Mouse (Mus musculus) ES-E14 (cell line): ENCODE measurements around the gene Chd4. TPM values are rescaled to one million over a fixed set of nuclear protein-coding genes. Genes with fewer than 3 reads are reported as not detected.

ENCODE experiments used
- DNase-seq: peaks from one replicate; pipeline ENCODE4 v3.0.0-alpha.2; 2013; ENCODE audit warnings: low read depth, low spot score
- H3K27ac ChIP-seq: 2 replicates; pipeline ENCODE4 v1.5.1; 2012; ENCODE audit warnings: low read depth, mild to moderate bottlenecking, low read length, moderate library complexity, mixed read lengths; ENCODE audit not compliant: poor library complexity, insufficient read depth, severe bottlenecking
- H3K36me3 ChIP-seq: 2 replicates; pipeline ENCODE4 v1.6.1; 2012; ENCODE audit warnings: mild to moderate bottlenecking, low read length, moderate library complexity, mixed read lengths; ENCODE audit not compliant: control insufficient read depth, poor library complexity, insufficient read depth, severe bottlenecking
- H3K4me1 ChIP-seq, 2 experiments: fragments of 150-350 bp in 1 of 2; sonication (generic) in 1 of 2; 2 replicates each; pipeline ENCODE4 v1.6.1; 2012; ENCODE audit warnings: low read length in 2 of 2, mild to moderate bottlenecking in 1 of 2, mixed read lengths in 1 of 2; ENCODE audit not compliant: control insufficient read depth in 2 of 2, insufficient read depth in 2 of 2, poor library complexity in 1 of 2
- H3K4me3 ChIP-seq, 2 experiments: fragments of 150-350 bp in 1 of 2; sonication (generic) in 1 of 2; 2 replicates each; pipeline ENCODE4 v1.5.1; 2012; ENCODE audit warnings: low read length in 2 of 2, low read depth in 1 of 2, mild to moderate bottlenecking in 1 of 2, mixed read lengths in 1 of 2; ENCODE audit not compliant: insufficient read depth in 1 of 2, poor library complexity in 1 of 2, severe bottlenecking in 1 of 2
- H3K9ac ChIP-seq: 2 replicates; pipeline ENCODE4 v1.6.1; 2012; ENCODE audit warnings: low read depth, mild to moderate bottlenecking, low read length, mixed read lengths; ENCODE audit not compliant: poor library complexity, insufficient read depth, severe bottlenecking
- H3K9me3 ChIP-seq: fragments of 150-350 bp; sonication (generic); 2 replicates; pipeline ENCODE4 v1.6.1; 2012; ENCODE audit warnings: low read depth, mild to moderate bottlenecking, low read length; ENCODE audit not compliant: control insufficient read depth, insufficient read depth
- CHD2 ChIP-seq: IDR thresholded peaks from 2 replicates; pipeline ENCODE4 v1.6.1; 2014; ENCODE audit warnings: mild to moderate bottlenecking, low read depth, low read length, inconsistent platforms
- HCFC1 ChIP-seq: IDR thresholded peaks from 2 replicates; pipeline ENCODE4 v1.6.1; 2012; ENCODE audit warnings: low read length, inconsistent platforms, borderline replicate concordance; ENCODE audit not compliant: insufficient read depth
- MAFK ChIP-seq: IDR thresholded peaks from 2 replicates; pipeline ENCODE4 v1.6.1; 2014; ENCODE audit warnings: mild to moderate bottlenecking, low read depth, low read length, inconsistent platforms; ENCODE audit not compliant: insufficient read depth
- ZC3H11A ChIP-seq: IDR thresholded peaks from 2 replicates; pipeline ENCODE4 v1.6.1; 2012; ENCODE audit warnings: low read depth, mild to moderate bottlenecking, inconsistent platforms, low read length, borderline replicate concordance
- ZNF384 ChIP-seq: IDR thresholded peaks from 2 replicates; pipeline ENCODE4 v1.6.1; 2012; ENCODE audit warnings: low read depth, low read length, inconsistent platforms
- in situ Hi-C, 2 experiments: fragments of 600-800 bp; cut with MboI; formaldehyde crosslinking; loops; one replicate each; pipeline ENCODE4 v1.15.1; 2025; ENCODE audit warnings: low sequenced_read_pairs in 2 of 2, inconsistent platforms in 1 of 2; ENCODE audit not compliant: unreplicated experiment in 2 of 2
- total RNA-seq: library from RNA; depleted of rRNA; stranded (reverse); fragments of 300-350 nt; gene quantifications from 2 replicates; pipeline ENCODE4 v1.2.3, GENCODE M21; 2012

The Chd4 gene
- total RNA-seq, 1 experiment, result 344 TPM

- TF ChIP-seq CHD2 (no peak), HCFC1 (no peak), MAFK (no peak), ZNF384 (no peak), ZC3H11A (no peak)
Observed at GRCm38 (mm10) chr6:125145479-125145951, 49.7 kb downstream of the Chd4 start.

GRCm38 (mm10) chr6:125146148-125146547 lies 50.4 kb downstream of the Chd4 start:
- peaks cover 4 to 20% of the 10 kb centered on the region in 2 experiments; a peak in 2 of 4 replicates for H3K4me1 ChIP-seq
- in situ Hi-C loops, result no loop called here
- no peak for DNase-seq
- no peak overlapping the region for H3K9ac ChIP-seq
- TF ChIP-seq ZC3H11A (no peak), CHD2 (no peak), ZNF384 (no peak), HCFC1 (no peak), MAFK (no peak)
- H3K4me3 ChIP-seq, result peak overlapping the region; percentile 10 to 83; a peak in 2 of 4 replicates
- H3K9me3 ChIP-seq, result no peaks in the 10 kb centered on the region
- H3K36me3 ChIP-seq, result peaks cover 24% of the 10 kb centered on the region
- H3K27ac ChIP-seq, result no peak overlapping the region

More at GRCm38 (mm10) chr6:125145479-125145951, 49.7 kb downstream of the Chd4 start:
- peak overlapping the region; percentile 78 for H3K9ac ChIP-seq
- H3K4me1 ChIP-seq, result peaks cover 4 to 19% of the 10 kb centered on the region in 2 experiments; a peak in 2 of 4 replicates
- peaks cover 30% of the 10 kb centered on the region for H3K36me3 ChIP-seq
- H3K27ac ChIP-seq, result no peak overlapping the region; the same call in 1 of the 2 replicates
- H3K4me3 ChIP-seq, result peak overlapping the region; percentile 78 to 83
- DNase-seq, result no peak
- in situ Hi-C loops, result no loop called here
- H3K9me3 ChIP-seq, result no peaks in the 10 kb centered on the region

- TF ChIP-seq ZC3H11A (no peak), MAFK (no peak), HCFC1 (no peak), CHD2 (no peak), ZNF384 (no peak)
- Histone ChIP-seq H3K9ac (no peak overlapping the region), H3K4me1 (peaks cover 4 to 25% of the 10 kb centered on the region in 2 experiments; a peak in 2 of 4 replicates), H3K36me3 (peaks cover 17% of the 10 kb centered on the region), H3K27ac (no peak overlapping the region), H3K9me3 (no peaks in the 10 kb centered on the region), H3K4me3 (no peak overlapping the region)
- DNase-seq, result no peak
- in situ Hi-C loops, result no loop called here
Observed at GRCm38 (mm10) chr6:125146797-125147196, 51.0 kb downstream of the Chd4 start.

GRCm38 (mm10) chr6:125147329-125147728 lies 51.5 kb downstream of the Chd4 start:
- Histone ChIP-seq H3K4me1 (peaks cover 4 to 26% of the 10 kb centered on the region in 2 experiments; a peak in 2 of 4 replicates), H3K9me3 (no peaks in the 10 kb centered on the region), H3K27ac (no peak overlapping the region), H3K4me3 (no peak overlapping the region), H3K36me3 (peaks cover 12% of the 10 kb centered on the region), H3K9ac (no peak overlapping the region; the same call in 1 of the 2 replicates)
- TF ChIP-seq ZNF384 (no peak), HCFC1 (no peak), ZC3H11A (no peak), MAFK (no peak), CHD2 (no peak)
- DNase-seq, result no peak
- in situ Hi-C loops, result no loop called here

- Histone ChIP-seq H3K36me3 (peaks cover 12% of the 10 kb centered on the region), H3K4me1 (peaks cover 4 to 32% of the 10 kb centered on the region in 2 experiments; a peak in 2 of 4 replicates), H3K9ac (no peak overlapping the region), H3K4me3 (peak overlapping the region in 1 of 2 experiments; percentile 5; a peak in 1 of 4 replicates), H3K27ac (no peak overlapping the region), H3K9me3 (no peaks in the 10 kb centered on the region)
- TF ChIP-seq ZC3H11A (no peak), MAFK (no peak), HCFC1 (no peak), ZNF384 (no peak), CHD2 (no peak)
- in situ Hi-C loops, result no loop called here
- DNase-seq, result no peak
Observed at GRCm38 (mm10) chr6:125148251-125148925, 52.6 kb downstream of the Chd4 start.
